ENCODE assay signal across 29 mouse cellular contexts in genomic region chr3:128230390-128230789, GRCm38 (mm10).
DNase-seq lines count a peak whose midpoint lies in the region; ATAC-seq and TF ChIP-seq lines count a peak whose summit lies in the region.
"Had no signal": no experiment of that assay in that cellular context is flagged by ENCODE, and none has a peak within 500 bp of the region (broad histone marks: within the 10 kb centered on the region; RNA-seq: fewer than 3 reads in every experiment).

No protein-coding gene starts in this region.

- TF ChIP-seq CTCF in midbrain, postnatal 0 days (IDR thresholded peaks at IDR 0.05), result no peak

- H3K4me1 ChIP-seq in heart, embryonic 10.5 days, result peaks cover 7% of the 10 kb centered on the region; the same call in 1 of the 2 replicates
- H3K4me1 ChIP-seq in midbrain, embryonic 13.5 days (replicated peaks), result 0 out of 2 replicates have a peak, but pooled peaks cover 3% of the 10 kb centered on the region
- H3K4me1 ChIP-seq in midbrain, postnatal 0 days (ENCODE audit: insufficient read depth, low read length), result no peaks in the 10 kb centered on the region
- no peaks in the 10 kb centered on the region for H3K4me1 ChIP-seq in embryonic facial prominence, embryonic 14.5 days (ENCODE audit: control insufficient read depth, insufficient read depth, low read length)
- H3K4me1 ChIP-seq in intestine, embryonic 16.5 days (ENCODE audit: control insufficient read depth, insufficient read depth, low read length), result no peaks in the 10 kb centered on the region
- H3K4me1 ChIP-seq: embryonic facial prominence, embryonic 12.5 days; forebrain, embryonic 12.5 days; forebrain, embryonic 15.5 days; hindbrain, embryonic 12.5 days; hindbrain, embryonic 15.5 days had no signal

- intact Hi-C loops in heart, postnatal 25 days (cut with DNase I), result no loop called here

- no peaks in the 10 kb centered on the region; the same call in 1 of the 2 replicates for H3K27me3 ChIP-seq in heart, embryonic 10.5 days (ENCODE audit: insufficient read depth, poor library complexity, severe bottlenecking)
- no peaks in the 10 kb centered on the region for H3K27me3 ChIP-seq in midbrain, embryonic 13.5 days
- no peaks in the 10 kb centered on the region for H3K27me3 ChIP-seq in midbrain, postnatal 0 days (ENCODE audit: insufficient read depth, low read length)
- H3K27me3 ChIP-seq in embryonic facial prominence, embryonic 14.5 days (replicated peaks; ENCODE audit: control insufficient read depth, insufficient read depth, low read length), result no peaks in the 10 kb centered on the region
- no peaks in the 10 kb centered on the region for H3K27me3 ChIP-seq in intestine, embryonic 16.5 days (replicated peaks; ENCODE audit: control insufficient read depth, insufficient read depth, low read length)
- H3K27me3 ChIP-seq: CH12.LX; embryonic facial prominence, embryonic 12.5 days; forebrain, embryonic 12.5 days; forebrain, embryonic 15.5 days; hindbrain, embryonic 12.5 days; hindbrain, embryonic 15.5 days had no signal

- H3K9me3 ChIP-seq in heart, embryonic 10.5 days, result no peaks in the 10 kb centered on the region
- no peaks in the 10 kb centered on the region for H3K9me3 ChIP-seq in midbrain, embryonic 13.5 days
- no peaks in the 10 kb centered on the region for H3K9me3 ChIP-seq in midbrain, postnatal 0 days (ENCODE audit: low read length)
- H3K9me3 ChIP-seq in embryonic facial prominence, embryonic 14.5 days (ENCODE audit: control insufficient read depth, low read length), result no peaks in the 10 kb centered on the region
- no peaks in the 10 kb centered on the region for H3K9me3 ChIP-seq in intestine, embryonic 16.5 days (ENCODE audit: control insufficient read depth, low read length)
- H3K9me3 ChIP-seq: embryonic facial prominence, embryonic 12.5 days; forebrain, embryonic 12.5 days; forebrain, embryonic 15.5 days; G1E; heart, embryonic 13.5 days; hindbrain, embryonic 12.5 days; hindbrain, embryonic 15.5 days had no signal

- 71% methylated on average over 5 of the region's 5 CpGs for WGBS in heart, embryonic 10.5 days
- WGBS in midbrain, embryonic 13.5 days, result 72% methylated on average over 5 of the region's 5 CpGs
- WGBS in midbrain, postnatal 0 days, result 48% methylated on average over 5 of the region's 5 CpGs
- WGBS in embryonic facial prominence, embryonic 14.5 days, result 71% methylated on average over 5 of the region's 5 CpGs
- 70% methylated on average over 5 of the region's 5 CpGs for WGBS in intestine, embryonic 16.5 days

- no peak for DNase-seq in heart, embryonic 10.5 days (ENCODE audit: low spot score)
- no peak for DNase-seq in heart, postnatal 25 days (ENCODE audit: low spot score)
- DNase-seq in midbrain, postnatal 0 days (ENCODE audit: low spot score), result no peak
- peak; percentile 35 for DNase-seq in embryonic facial prominence, embryonic 14.5 days (ENCODE audit: low spot score)
- DNase-seq in retina, postnatal 1 day, result peak; percentile 73
- DNase-seq in right cerebral cortex, postnatal 10 days (ENCODE audit: low spot score in 2 of 2), result no peak
- DNase-seq: adrenal gland, adult 2 months; adrenal gland, postnatal 14 days; B cell, adult 2 months; cerebellum, adult 11-12 months; cerebellum, adult 8-10 months; cerebellum, postnatal 36 days; embryo, embryonic 11 days; gastrocnemius, postnatal 10 days; gastrocnemius, postnatal 36 days; heart, adult 2 months; heart, postnatal 14 days had no signal

- peak; percentile 50; the same call in 1 of the 2 replicates for ATAC-seq in midbrain, embryonic 13.5 days
- no peak for ATAC-seq in midbrain, postnatal 0 days (ENCODE audit: low FRiP score)
- no peak for ATAC-seq in embryonic facial prominence, embryonic 14.5 days (ENCODE audit: low read depth)
- no peak for ATAC-seq in intestine, embryonic 16.5 days
- ATAC-seq: forebrain, embryonic 15.5 days; Patski had no signal

- no peak overlapping the region for H3K4me2 ChIP-seq in midbrain, embryonic 13.5 days (replicated peaks)
- no peak overlapping the region for H3K4me2 ChIP-seq in midbrain, postnatal 0 days (ENCODE audit: low read depth, low read length, poor library complexity, severe bottlenecking)
- H3K4me2 ChIP-seq in embryonic facial prominence, embryonic 14.5 days (ENCODE audit: low read depth, low read length), result no peak overlapping the region
- no peak overlapping the region for H3K4me2 ChIP-seq in intestine, embryonic 16.5 days (ENCODE audit: low read depth, low read length)
- H3K4me2 ChIP-seq: embryonic facial prominence, embryonic 12.5 days; forebrain, embryonic 12.5 days; forebrain, embryonic 15.5 days; heart, embryonic 13.5 days; hindbrain, embryonic 12.5 days; hindbrain, embryonic 15.5 days had no signal

- H3K9ac ChIP-seq in midbrain, embryonic 13.5 days (replicated peaks), result no peak overlapping the region
- no peak overlapping the region for H3K9ac ChIP-seq in midbrain, postnatal 0 days (replicated peaks; ENCODE audit: low read length, poor library complexity, severe bottlenecking)
- no peak overlapping the region for H3K9ac ChIP-seq in embryonic facial prominence, embryonic 14.5 days (ENCODE audit: low read depth, low read length)
- H3K9ac ChIP-seq in intestine, embryonic 16.5 days (ENCODE audit: low read depth, low read length), result no peak overlapping the region
- H3K9ac ChIP-seq: embryonic facial prominence, embryonic 12.5 days; forebrain, embryonic 12.5 days; forebrain, embryonic 15.5 days; heart, embryonic 13.5 days; hindbrain, embryonic 12.5 days; hindbrain, embryonic 15.5 days had no signal

- H3K4me3 ChIP-seq in heart, embryonic 10.5 days, result no peak overlapping the region; the same call in 1 of the 2 replicates
- no peak overlapping the region for H3K4me3 ChIP-seq in midbrain, embryonic 13.5 days (replicated peaks)
- H3K4me3 ChIP-seq in midbrain, postnatal 0 days (ENCODE audit: low read depth, low read length), result no peak overlapping the region
- H3K4me3 ChIP-seq in embryonic facial prominence, embryonic 14.5 days (ENCODE audit: low read depth, low read length), result no peak overlapping the region
- H3K4me3 ChIP-seq in intestine, embryonic 16.5 days (ENCODE audit: low read length), result no peak overlapping the region
- H3K4me3 ChIP-seq: embryonic facial prominence, embryonic 12.5 days; erythroblast, embryonic 14.5 days; forebrain, embryonic 12.5 days; forebrain, embryonic 15.5 days; heart, adult 2 months; heart, embryonic 13.5 days; hindbrain, embryonic 12.5 days; hindbrain, embryonic 15.5 days had no signal

- no peaks in the 10 kb centered on the region for H3K36me3 ChIP-seq in heart, embryonic 10.5 days
- no peaks in the 10 kb centered on the region for H3K36me3 ChIP-seq in midbrain, embryonic 13.5 days
- no peaks in the 10 kb centered on the region for H3K36me3 ChIP-seq in midbrain, postnatal 0 days (ENCODE audit: insufficient read depth, low read length)
- no peaks in the 10 kb centered on the region for H3K36me3 ChIP-seq in embryonic facial prominence, embryonic 14.5 days (ENCODE audit: control insufficient read depth, insufficient read depth, low read length)
- H3K36me3 ChIP-seq in intestine, embryonic 16.5 days (ENCODE audit: control insufficient read depth, insufficient read depth, low read length), result no peaks in the 10 kb centered on the region
- H3K36me3 ChIP-seq: embryonic facial prominence, embryonic 12.5 days; forebrain, embryonic 12.5 days; forebrain, embryonic 15.5 days; G1E; heart, embryonic 13.5 days; hindbrain, embryonic 12.5 days; hindbrain, embryonic 15.5 days had no signal

- H3K27ac ChIP-seq in heart, embryonic 10.5 days, result peak overlapping the region; percentile 48
- no peak overlapping the region for H3K27ac ChIP-seq in midbrain, embryonic 13.5 days
- H3K27ac ChIP-seq in midbrain, postnatal 0 days (ENCODE audit: low read depth, low read length), result no peak overlapping the region
- H3K27ac ChIP-seq in embryonic facial prominence, embryonic 14.5 days (replicated peaks; ENCODE audit: low read depth, low read length), result no peak overlapping the region
- H3K27ac ChIP-seq in intestine, embryonic 16.5 days (ENCODE audit: low read length), result no peak overlapping the region
- H3K27ac ChIP-seq: embryonic facial prominence, embryonic 12.5 days; forebrain, embryonic 12.5 days; forebrain, embryonic 15.5 days; heart, adult 2 months; heart, embryonic 13.5 days; hindbrain, embryonic 12.5 days; hindbrain, embryonic 15.5 days had no signal

Comparison
In these comparisons a context has a peak if more than half of its experiments do, and no peak if none do; other contexts are left out.
1. DNase-seq: peak in embryonic facial prominence, embryonic 14.5 days (single experiment) and retina, postnatal 1 day (single experiment); none in heart, embryonic 10.5 days (single experiment), heart, postnatal 25 days (single experiment), midbrain, postnatal 0 days (single experiment) and right cerebral cortex, postnatal 10 days (0 of 2).